Mouse (Mus musculus) MEL (cell line): ENCODE data around the gene Snrpa. TPM values are rescaled to one million over a fixed set of nuclear protein-coding genes. Genes with fewer than 3 reads are reported as not detected.

Experiments
- DNase-seq: peaks from one replicate; pipeline ENCODE4 v3.0.0; 2011; ENCODE audit warnings: low read depth, low spot score
- H3K27ac ChIP-seq: 2 replicates; pipeline ENCODE4 v1.5.1; 2012; ENCODE audit warnings: low read depth, mild to moderate bottlenecking, control low read depth, low read length, moderate library complexity; ENCODE audit not compliant: control insufficient read depth
- H3K27me3 ChIP-seq, 2 experiments: fragments of 150-350 bp in 1 of 2; sonication (generic) in 1 of 2; 2 replicates each; pipeline ENCODE4 v1.6.1; 2012; ENCODE audit warnings: low read length in 2 of 2, mild to moderate bottlenecking in 2 of 2, improper control_type of control experiment in 1 of 2, moderate library complexity in 1 of 2; ENCODE audit not compliant: insufficient read depth in 2 of 2, control insufficient read depth in 1 of 2
- H3K36me3 ChIP-seq, 2 experiments: 2 replicates each; pipeline ENCODE4 v1.6.1; 2012 to 2014; ENCODE audit warnings: low read length in 2 of 2, improper control_type of control experiment in 1 of 2, inconsistent platforms in 1 of 2, mild to moderate bottlenecking in 1 of 2; ENCODE audit not compliant: insufficient read depth in 2 of 2, control insufficient read depth in 1 of 2
- H3K4me1 ChIP-seq, 2 experiments: fragments of 150-350 bp in 1 of 2; sonication (generic) in 1 of 2; 2 replicates each; pipeline ENCODE4 v1.6.1; 2012; ENCODE audit warnings: low read length in 2 of 2, improper control_type of control experiment in 1 of 2, mild to moderate bottlenecking in 1 of 2; ENCODE audit not compliant: insufficient read depth in 2 of 2, control insufficient read depth in 1 of 2
- H3K4me3 ChIP-seq, 2 experiments: fragments of 150-350 bp in 1 of 2; sonication (generic) in 1 of 2; 2 replicates each; pipeline ENCODE4 v1.5.1; 2012; ENCODE audit warnings: low read depth in 2 of 2, low read length in 2 of 2, mild to moderate bottlenecking in 2 of 2, moderate library complexity in 2 of 2, control low read depth in 1 of 2, improper control_type of control experiment in 1 of 2; ENCODE audit not compliant: control insufficient read depth in 1 of 2, insufficient read depth in 1 of 2
- H3K79me2 ChIP-seq: 2 replicates; pipeline ENCODE4 v1.6.1; 2012; ENCODE audit warnings: mild to moderate bottlenecking, low read length, moderate library complexity; ENCODE audit not compliant: control insufficient read depth, poor library complexity, insufficient read depth
- H3K9ac ChIP-seq: 2 replicates; pipeline ENCODE4 v1.6.1; 2012; ENCODE audit warnings: low read depth, mild to moderate bottlenecking, control low read depth, low read length, moderate library complexity; ENCODE audit not compliant: control insufficient read depth, poor library complexity, severe bottlenecking
- H3K9me3 ChIP-seq: fragments of 150-350 bp; sonication (generic); replicated peaks from 2 replicates; pipeline ENCODE4 v1.6.1; 2012; ENCODE audit warnings: mild to moderate bottlenecking, low read length, improper control_type of control experiment, moderate library complexity; ENCODE audit not compliant: insufficient read depth
- BHLHE40 ChIP-seq: IDR thresholded peaks from 2 replicates; pipeline ENCODE4 v1.6.1; 2012; ENCODE audit warnings: low read depth, mild to moderate bottlenecking, inconsistent platforms, low read length, improper control_type of control experiment, borderline replicate concordance
- CTCF ChIP-seq, 3 experiments: IDR thresholded peaks in 2 of 3; conservative IDR thresholded peaks in 1 of 3; 2 replicates each; pipeline ENCODE4 v1.5.1; 2011 to 2012; ENCODE audit warnings: low read length in 3 of 3, low read depth in 2 of 3, mild to moderate bottlenecking in 2 of 3, improper control_type of control experiment in 1 of 3, inconsistent platforms in 1 of 3, mixed read lengths in 1 of 3, moderate library complexity in 1 of 3; ENCODE audit not compliant: control insufficient read depth in 1 of 3, insufficient read depth in 1 of 3, poor library complexity in 1 of 3, severe bottlenecking in 1 of 3
- ELF1 ChIP-seq: IDR thresholded peaks from 2 replicates; pipeline ENCODE4 v1.6.1; 2014; ENCODE audit warnings: low read depth, mild to moderate bottlenecking, inconsistent platforms, low read length, improper control_type of control experiment, moderate library complexity
- EP300 ChIP-seq, 2 experiments: IDR thresholded peaks; 2 replicates each; pipeline ENCODE4 v1.6.1; 2011; ENCODE audit warnings: improper control_type of control experiment in 2 of 2, low read length in 2 of 2, low read depth in 1 of 2, mild to moderate bottlenecking in 1 of 2
- ETS1 ChIP-seq: IDR thresholded peaks from 2 replicates; pipeline ENCODE4 v1.6.1; 2012; ENCODE audit warnings: low read depth, mild to moderate bottlenecking, inconsistent platforms, low read length, improper control_type of control experiment, moderate library complexity
- GATA1 ChIP-seq: IDR thresholded peaks from 2 replicates; pipeline ENCODE4 v1.6.1; 2011; ENCODE audit warnings: low read depth, low read length, improper control_type of control experiment
- HCFC1 ChIP-seq: IDR thresholded peaks from 2 replicates; pipeline ENCODE4 v1.6.1; 2012; ENCODE audit warnings: low read depth, mild to moderate bottlenecking, inconsistent platforms, low read length, improper control_type of control experiment, moderate library complexity
- JUND ChIP-seq: IDR thresholded peaks from 2 replicates; pipeline ENCODE4 v1.6.1; 2011; ENCODE audit warnings: low read depth, mild to moderate bottlenecking, improper control_type of control experiment, low read length
- KAT2A ChIP-seq: conservative IDR thresholded peaks from 2 replicates; pipeline ENCODE4 v1.6.1; 2012; ENCODE audit warnings: low read depth, low read length, improper control_type of control experiment, inconsistent platforms
- MAFK ChIP-seq: IDR thresholded peaks from 2 replicates; pipeline ENCODE4 v1.6.1; 2011; ENCODE audit warnings: low read depth, mild to moderate bottlenecking, low read length, improper control_type of control experiment, borderline replicate concordance
- MAX ChIP-seq: IDR thresholded peaks from 2 replicates; pipeline ENCODE4 v1.6.1; 2011; ENCODE audit warnings: low read length, improper control_type of control experiment
- MAZ ChIP-seq: IDR thresholded peaks from 2 replicates; pipeline ENCODE4 v1.6.1; 2012; ENCODE audit warnings: low read depth, mild to moderate bottlenecking, inconsistent platforms, low read length, improper control_type of control experiment
- MEF2A ChIP-seq: IDR thresholded peaks from 2 replicates; pipeline ENCODE4 v1.6.1; 2014; ENCODE audit warnings: low read depth, mild to moderate bottlenecking, inconsistent platforms, low read length, improper control_type of control experiment; ENCODE audit not compliant: poor library complexity, insufficient replicate concordance, severe bottlenecking; ENCODE audit errors: extremely low read depth
- MXI1 ChIP-seq: IDR thresholded peaks from 2 replicates; pipeline ENCODE4 v1.6.1; 2011; ENCODE audit warnings: mild to moderate bottlenecking, low read depth, low read length, improper control_type of control experiment
- MYB ChIP-seq: IDR thresholded peaks from 2 replicates; pipeline ENCODE4 v1.6.1; 2011; ENCODE audit warnings: mild to moderate bottlenecking, low read depth, low read length, improper control_type of control experiment
- MYC ChIP-seq: IDR thresholded peaks from 2 replicates; pipeline ENCODE4 v1.6.1; 2011; ENCODE audit warnings: low read depth, mild to moderate bottlenecking, low read length, improper control_type of control experiment, moderate library complexity
- NELFE ChIP-seq: IDR thresholded peaks from 2 replicates; pipeline ENCODE4 v1.6.1; 2011; ENCODE audit warnings: low read depth, low read length, improper control_type of control experiment
- NRF1 ChIP-seq: IDR thresholded peaks from 2 replicates; pipeline ENCODE4 v1.6.1; 2014; ENCODE audit warnings: low read depth, mild to moderate bottlenecking, inconsistent platforms, low read length, improper control_type of control experiment, moderate library complexity; ENCODE audit not compliant: poor library complexity, insufficient read depth, severe bottlenecking
- POLR2A ChIP-seq, 2 experiments: IDR thresholded peaks; 2 replicates each; pipeline ENCODE4 v1.6.1; 2011 to 2012; ENCODE audit warnings: low read length in 2 of 2, mild to moderate bottlenecking in 2 of 2, control low read depth in 1 of 2, improper control_type of control experiment in 1 of 2, low read depth in 1 of 2, moderate library complexity in 1 of 2; ENCODE audit not compliant: control insufficient read depth in 1 of 2, insufficient read depth in 1 of 2, poor library complexity in 1 of 2
- POLR2AphosphoS2 ChIP-seq: IDR thresholded peaks from 2 replicates; pipeline ENCODE4 v1.6.1; 2011; ENCODE audit warnings: low read length, improper control_type of control experiment
- POLR2AphosphoS5 ChIP-seq: IDR thresholded peaks from 2 replicates; pipeline ENCODE4 v1.6.1; 2012; ENCODE audit warnings: low read depth, borderline replicate concordance, mild to moderate bottlenecking, inconsistent platforms, low read length, moderate library complexity, mixed read lengths
- RAD21 ChIP-seq: IDR thresholded peaks from 2 replicates; pipeline ENCODE4 v1.6.1; 2011; ENCODE audit warnings: mild to moderate bottlenecking, low read depth, low read length, improper control_type of control experiment
- SIN3A ChIP-seq: IDR thresholded peaks from 2 replicates; pipeline ENCODE4 v1.6.1; 2012; ENCODE audit warnings: low read length, improper control_type of control experiment, inconsistent platforms
- SMC3 ChIP-seq: IDR thresholded peaks from 2 replicates; pipeline ENCODE4 v1.6.1; 2011; ENCODE audit warnings: low read depth, low read length, improper control_type of control experiment
- TBP ChIP-seq: IDR thresholded peaks from 2 replicates; pipeline ENCODE4 v1.8.0; 2011; ENCODE audit warnings: low read depth, low read length, improper control_type of control experiment
- TCF12 ChIP-seq: IDR thresholded peaks from 2 replicates; pipeline ENCODE4 v1.6.1; 2014; ENCODE audit warnings: low read depth, mild to moderate bottlenecking, inconsistent platforms, low read length, improper control_type of control experiment, moderate library complexity
- USF1 ChIP-seq: IDR thresholded peaks from 2 replicates; pipeline ENCODE4 v1.6.1; 2014; ENCODE audit warnings: low read depth, mild to moderate bottlenecking, inconsistent platforms, low read length, improper control_type of control experiment, moderate library complexity
- ZC3H11A ChIP-seq: IDR thresholded peaks from 2 replicates; pipeline ENCODE4 v1.6.1; 2012; ENCODE audit warnings: low read depth, mild to moderate bottlenecking, inconsistent platforms, low read length, improper control_type of control experiment
- ZKSCAN1 ChIP-seq: IDR thresholded peaks from 2 replicates; pipeline ENCODE4 v1.6.1; 2012; ENCODE audit warnings: low read depth, mild to moderate bottlenecking, inconsistent platforms, low read length, improper control_type of control experiment, moderate library complexity
- ZMIZ1 ChIP-seq: IDR thresholded peaks from 2 replicates; pipeline ENCODE4 v1.6.1; 2012; ENCODE audit warnings: low read depth, mild to moderate bottlenecking, inconsistent platforms, low read length, improper control_type of control experiment, moderate library complexity
- ZNF384 ChIP-seq: IDR thresholded peaks from 2 replicates; pipeline ENCODE4 v1.6.1; 2012; ENCODE audit warnings: low read depth, mild to moderate bottlenecking, inconsistent platforms, low read length, improper control_type of control experiment
- polyA plus RNA-seq, 2 experiments: library from polyadenylated mRNA; stranded (reverse) in 1 of 2; unstranded in 1 of 2; fragments of >175 nt in 1 of 2; fragments of >200 nt in 1 of 2; gene quantifications; 2 replicates each; pipeline versions ENCODE4 v1.2.1 to v1.2.4; 2012; ENCODE audit warnings: low replicate concordance in 2 of 2, low read depth in 1 of 2; ENCODE audit not compliant: insufficient read length in 2 of 2, insufficient read depth in 1 of 2, missing spikeins in 1 of 2
- total RNA-seq: library from RNA; depleted of rRNA; stranded (reverse); fragments of 300-350 nt; gene quantifications from 2 replicates; pipeline ENCODE4 v1.2.3, GENCODE M21; 2012

The Snrpa gene
- total and polyA plus RNA-seq, 3 experiments, result 128 to 310 TPM; not detected in 1

- peak within 1 kb of the TSS; percentile 71 to 95 for H3K4me3 ChIP-seq
- no peaks in the 10 kb centered on the region for H3K9me3 ChIP-seq
- H3K79me2 ChIP-seq, result peaks cover 2% of the 10 kb centered on the region; the same call in 1 of the 2 replicates
- peak within 1 kb of the TSS; percentile 54 for H3K9ac ChIP-seq
- DNase-seq, result peak; percentile 98
- H3K27me3 ChIP-seq, result no peaks in the 10 kb centered on the region
- H3K27ac ChIP-seq, result no peak within 1 kb of the TSS; the same call in 1 of the 2 replicates
- peaks cover 0 to 8% of the 10 kb centered on the region in 2 experiments; a peak in 2 of 4 replicates for H3K36me3 ChIP-seq
- no peak for TF ChIP-seq RAD21
- TF ChIP-seq ZNF384, result no peak
- no peak for TF ChIP-seq MAZ
- TF ChIP-seq NELFE, result peak; percentile 63
- peak; percentile 80 for TF ChIP-seq MYC
- TF ChIP-seq BHLHE40, result peak; percentile 97
- TF ChIP-seq POLR2AphosphoS5, result no peak
- TF ChIP-seq MAFK, result no peak
- peak; percentile 30; the same call in 1 of the 2 replicates for TF ChIP-seq NRF1
- no peak for TF ChIP-seq MYB
- peak; percentile 75 for TF ChIP-seq HCFC1
- no peak for TF ChIP-seq ETS1
- TF ChIP-seq MXI1, result peak; percentile 95
- peak; percentile 65 for TF ChIP-seq MAX
- no peak for TF ChIP-seq ZC3H11A
- 0 out of 2 replicates have a peak, but pooled peaks have one; percentile 25 for TF ChIP-seq TBP
- TF ChIP-seq SMC3, result no peak
- peak; percentile 43 to 70; a peak in 3 of 4 replicates for TF ChIP-seq POLR2A (IDR thresholded peaks at IDR 0.05; ENCODE audit: control insufficient read depth in 1 of 2, insufficient read depth in 1 of 2, low read depth in 1 of 2, low read length in 2 of 2, poor library complexity in 1 of 2)
- TF ChIP-seq EP300 (IDR thresholded peaks at IDR 0.05; ENCODE audit: low read depth in 1 of 2, low read length in 2 of 2), result no peak
- TF ChIP-seq KAT2A, result no peak
- no peak for TF ChIP-seq CTCF (IDR thresholded peaks at IDR 0.05 in 2 of 3, conservative IDR thresholded peaks at IDR 0.05 in 1 of 3; ENCODE audit: control insufficient read depth in 1 of 3, insufficient read depth in 1 of 3, low read depth in 2 of 3, low read length in 3 of 3, poor library complexity in 1 of 3, severe bottlenecking in 1 of 3)
- no peak for TF ChIP-seq JUND
- TF ChIP-seq USF1, result peak; percentile 82
- TF ChIP-seq ELF1, result peak; percentile 92
- peak; percentile 59; the same call in 1 of the 2 replicates for TF ChIP-seq POLR2AphosphoS2
- TF ChIP-seq SIN3A, result peak; percentile 88
- TF ChIP-seq TCF12, result no peak
- TF ChIP-seq MEF2A, result no peak
- no peak for TF ChIP-seq GATA1
- TF ChIP-seq ZKSCAN1, result no peak
- TF ChIP-seq ZMIZ1, result peak; percentile 64; the same call in 1 of the 2 replicates
- H3K4me1 ChIP-seq, result peaks cover 6 to 20% of the 10 kb centered on the region in 2 experiments; a peak in 3 of 4 replicates
These were observed 36.8 kb upstream of the Snrpa start, which contains the start of gene Coq8b for GRCm38 (mm10) chr7:27232781-27233281. Gene Coq8b (plus strand): TSS chr7:27233023.
